Mouse (Mus musculus): Measurements from ENCODE around the gene Pygo2. TPM values are rescaled to one million over a fixed set of nuclear protein-coding genes. Genes with fewer than 3 reads are reported as not detected.
"Not testable (repeated sequence)": the region's sequence is repeated elsewhere in the genome, so short reads cannot be mapped to it uniquely, and the experiment has no call there.

Gene Pygo2
- polyA plus RNA-seq, 1 experiment from 2014 or later: 24.8 TPM

GRCm38 (mm10) chr3:89422556-89423205 is 7.3 kb upstream of the Pygo2 start:
- H3K9ac ChIP-seq (ENCODE audit: low read depth, low read length): peak overlapping the region; percentile 74
- peak overlapping the region; percentile 58 for H3K4me3 ChIP-seq (ENCODE audit: low read length)
- H3K36me3 ChIP-seq (ENCODE audit: control insufficient read depth, insufficient read depth, low read length): peaks cover 10% of the 10 kb centered on the region; the same call in 1 of the 2 replicates
- WGBS: 68% methylated on average over 6 of the region's 6 CpGs
- H3K27ac ChIP-seq (ENCODE audit: low read length): 0 out of 2 replicates have a peak overlapping the region, but pooled peaks have one; percentile 98
- H3K4me1 ChIP-seq (ENCODE audit: control insufficient read depth, insufficient read depth, low read length): peaks cover 43% of the 10 kb centered on the region
- no peaks in the 10 kb centered on the region for H3K9me3 ChIP-seq (ENCODE audit: control insufficient read depth, low read length)
- no peaks in the 10 kb centered on the region for H3K27me3 ChIP-seq (replicated peaks; ENCODE audit: control insufficient read depth, insufficient read depth, low read length)
- ATAC-seq: no peak
- peak overlapping the region; percentile 78 for H3K4me2 ChIP-seq (ENCODE audit: low read depth, low read length)

DNA sequence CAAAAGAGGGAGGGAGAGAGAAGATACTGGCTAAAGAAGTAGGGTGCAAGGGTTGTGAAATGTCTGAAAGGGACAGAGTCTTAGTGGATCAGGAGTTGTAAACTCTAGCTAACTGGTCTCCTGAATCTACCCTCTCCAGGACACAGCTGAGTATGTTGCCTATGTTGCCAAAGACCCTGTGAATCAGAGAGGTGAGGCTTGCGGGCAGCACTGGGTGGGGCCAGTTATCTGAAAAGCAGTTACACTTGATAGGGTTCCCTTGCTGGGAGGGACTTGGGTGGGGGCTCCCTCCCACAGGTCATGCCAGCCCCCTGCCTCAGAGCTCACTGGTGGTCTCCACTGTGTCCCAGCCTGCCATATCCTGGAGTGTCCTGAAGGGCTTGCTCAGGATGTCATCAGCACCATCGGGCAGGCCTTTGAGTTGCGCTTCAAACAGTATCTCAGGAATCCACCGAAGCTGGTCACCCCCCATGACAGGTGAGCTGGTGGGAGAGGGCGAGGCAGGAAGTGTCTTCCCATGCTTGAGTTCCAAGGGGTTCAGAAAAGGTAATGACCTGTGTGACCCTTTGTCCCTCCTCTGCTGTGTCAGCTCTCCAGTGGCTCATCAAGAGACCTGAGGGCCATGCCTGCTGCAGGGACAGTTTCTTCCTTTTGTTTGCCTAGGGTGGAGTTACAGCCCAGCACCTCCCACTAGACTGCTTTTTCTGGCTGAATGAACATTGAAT is 5.4 kb upstream of the Pygo2 start:
- Histone ChIP-seq H3K27me3 (replicated peaks; ENCODE audit: control insufficient read depth, insufficient read depth, low read length) (no peaks in the 10 kb centered on the region), H3K9ac (ENCODE audit: low read depth, low read length) (no peak overlapping the region), H3K4me3 (ENCODE audit: low read length) (no peak overlapping the region), H3K36me3 (ENCODE audit: control insufficient read depth, insufficient read depth, low read length) (peaks cover 13% of the 10 kb centered on the region; the same call in 1 of the 2 replicates), H3K4me2 (ENCODE audit: low read depth, low read length) (no peak overlapping the region), H3K27ac (ENCODE audit: low read length) (peak overlapping the region; percentile 68), H3K9me3 (ENCODE audit: control insufficient read depth, low read length) (no peaks in the 10 kb centered on the region), H3K4me1 (ENCODE audit: control insufficient read depth, insufficient read depth, low read length) (peaks cover 43% of the 10 kb centered on the region)
- 60% methylated on average over 5 of the region's 5 CpGs for WGBS
- ATAC-seq: peak; percentile 32

DNA sequence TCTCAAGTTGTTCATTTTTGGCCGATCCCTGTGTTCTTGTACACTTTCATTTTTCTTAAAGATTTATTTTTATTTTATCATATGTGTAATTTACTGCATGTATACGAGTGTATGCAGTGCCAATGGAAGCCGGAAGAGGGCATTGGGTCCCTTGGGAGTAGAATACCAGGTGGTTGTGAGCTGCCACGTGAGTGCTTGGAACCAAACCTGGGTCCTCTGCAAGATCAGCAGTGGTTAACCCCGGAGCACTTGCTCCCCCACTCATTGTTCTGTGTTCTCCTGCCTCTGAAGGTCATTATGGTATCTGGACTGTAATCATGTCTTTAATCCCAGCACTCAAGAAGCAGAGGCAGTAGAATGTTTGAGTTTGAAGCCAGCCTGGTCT is 4.9 kb upstream of the Pygo2 start:
- Histone ChIP-seq H3K27me3 (replicated peaks; ENCODE audit: control insufficient read depth, insufficient read depth, low read length) (no peaks in the 10 kb centered on the region), H3K4me3 (ENCODE audit: low read length) (no peak overlapping the region), H3K4me2 (ENCODE audit: low read depth, low read length) (no peak overlapping the region), H3K27ac (ENCODE audit: low read length) (0 out of 2 replicates have a peak overlapping the region, but pooled peaks have one; percentile 9), H3K4me1 (ENCODE audit: control insufficient read depth, insufficient read depth, low read length) (peaks cover 43% of the 10 kb centered on the region), H3K9ac (ENCODE audit: low read depth, low read length) (no peak overlapping the region), H3K9me3 (ENCODE audit: control insufficient read depth, low read length) (no peaks in the 10 kb centered on the region), H3K36me3 (ENCODE audit: control insufficient read depth, insufficient read depth, low read length) (peaks cover 13% of the 10 kb centered on the region; the same call in 1 of the 2 replicates)
- ATAC-seq: no peak
- WGBS: 70% methylated on average over 5 of the region's 5 CpGs

DNA sequence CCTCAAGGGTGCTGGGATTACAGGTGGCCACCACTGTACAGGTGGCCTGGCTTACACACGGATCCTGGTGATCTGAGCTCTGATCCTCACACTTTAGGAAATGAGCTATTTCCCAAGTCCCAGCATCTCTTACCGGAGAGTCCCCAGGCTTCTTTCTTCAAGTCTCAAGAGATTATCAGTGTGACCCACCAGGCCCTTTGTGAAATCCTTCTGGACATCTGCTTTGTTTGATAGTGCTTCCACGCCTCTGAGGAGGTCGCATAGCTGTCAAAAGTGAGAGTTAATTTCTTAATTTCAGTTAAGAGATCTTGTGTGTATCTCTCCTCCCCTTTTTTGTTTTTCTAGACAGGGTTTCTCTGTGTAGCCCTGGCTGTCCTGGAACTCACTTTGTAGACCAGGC is 4.1 kb upstream of the Pygo2 start:
- ATAC-seq: no peak
- Histone ChIP-seq H3K9me3 (ENCODE audit: control insufficient read depth, low read length) (no peaks in the 10 kb centered on the region), H3K27ac (ENCODE audit: low read length) (no peak overlapping the region), H3K9ac (ENCODE audit: low read depth, low read length) (no peak overlapping the region), H3K4me1 (ENCODE audit: control insufficient read depth, insufficient read depth, low read length) (peaks cover 38% of the 10 kb centered on the region), H3K36me3 (ENCODE audit: control insufficient read depth, insufficient read depth, low read length) (peaks cover 13% of the 10 kb centered on the region; the same call in 1 of the 2 replicates), H3K27me3 (replicated peaks; ENCODE audit: control insufficient read depth, insufficient read depth, low read length) (no peaks in the 10 kb centered on the region), H3K4me3 (ENCODE audit: low read length) (no peak overlapping the region), H3K4me2 (ENCODE audit: low read depth, low read length) (no peak overlapping the region)
- 91% methylated on average over 4 of the region's 4 CpGs for WGBS

DNA sequence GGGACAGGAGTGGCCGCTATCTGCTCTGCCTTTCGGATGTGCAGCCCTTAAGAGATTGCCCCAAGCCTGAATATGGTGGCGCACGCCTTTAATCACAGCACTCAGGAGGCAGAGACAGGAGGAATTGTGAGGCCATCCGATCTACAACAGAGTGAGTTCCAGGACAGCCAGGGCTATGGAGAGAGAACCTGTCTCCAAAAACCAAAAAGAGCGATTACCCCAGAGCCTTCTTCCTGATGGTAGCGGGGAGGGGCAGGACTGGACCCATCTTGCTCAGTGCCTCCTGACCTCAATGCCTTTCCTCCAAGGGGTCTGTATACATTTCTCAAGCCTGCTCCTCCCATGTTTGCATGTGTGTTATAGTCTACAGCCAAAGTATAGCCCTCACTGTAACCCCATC is 993 bp upstream of the Pygo2 start:
- not testable (repeated sequence) for H3K4me2 ChIP-seq (ENCODE audit: low read depth, low read length); H3K9me3 ChIP-seq (ENCODE audit: control insufficient read depth, low read length); H3K27me3 ChIP-seq (replicated peaks; ENCODE audit: control insufficient read depth, insufficient read depth, low read length); H3K4me3 ChIP-seq (ENCODE audit: low read length); H3K9ac ChIP-seq (ENCODE audit: low read depth, low read length); ATAC-seq; H3K27ac ChIP-seq (ENCODE audit: low read length)
- 94% methylated on average over 7 of the region's 7 CpGs for WGBS
- H3K4me1 ChIP-seq (ENCODE audit: control insufficient read depth, insufficient read depth, low read length): peaks cover 21% of the 10 kb centered on the region
- peaks cover 17% of the 10 kb centered on the region for H3K36me3 ChIP-seq (ENCODE audit: control insufficient read depth, insufficient read depth, low read length)

- H3K27me3 ChIP-seq (replicated peaks; ENCODE audit: control insufficient read depth, insufficient read depth, low read length): no peaks in the 10 kb centered on the region
- H3K9ac ChIP-seq (ENCODE audit: low read depth, low read length): no peak overlapping the region
- H3K36me3 ChIP-seq (ENCODE audit: control insufficient read depth, insufficient read depth, low read length): peaks cover 9% of the 10 kb centered on the region
- no peak overlapping the region for H3K4me3 ChIP-seq (ENCODE audit: low read length)
- no peaks in the 10 kb centered on the region for H3K9me3 ChIP-seq (ENCODE audit: control insufficient read depth, low read length)
- WGBS: 94% methylated on average over 6 of the region's 8 CpGs
- peaks cover 18% of the 10 kb centered on the region for H3K4me1 ChIP-seq (ENCODE audit: control insufficient read depth, insufficient read depth, low read length)
- no peak for ATAC-seq
- no peak overlapping the region for H3K27ac ChIP-seq (ENCODE audit: low read length)
- H3K4me2 ChIP-seq (ENCODE audit: low read depth, low read length): no peak overlapping the region
These were observed 2.6 kb downstream of the Pygo2 start for GRCm38 (mm10) chr3:89432606-89433005.

- WGBS: 86% methylated on average over 11 of the region's 11 CpGs
- no peaks in the 10 kb centered on the region for H3K9me3 ChIP-seq (ENCODE audit: control insufficient read depth, low read length)
- no peak overlapping the region for H3K9ac ChIP-seq (ENCODE audit: low read depth, low read length)
- no peak overlapping the region for H3K27ac ChIP-seq (ENCODE audit: low read length)
- ATAC-seq: no peak
- H3K27me3 ChIP-seq (replicated peaks; ENCODE audit: control insufficient read depth, insufficient read depth, low read length): no peaks in the 10 kb centered on the region
- peaks cover 6% of the 10 kb centered on the region for H3K36me3 ChIP-seq (ENCODE audit: control insufficient read depth, insufficient read depth, low read length)
- H3K4me1 ChIP-seq (ENCODE audit: control insufficient read depth, insufficient read depth, low read length): peaks cover 18% of the 10 kb centered on the region
- H3K4me3 ChIP-seq (ENCODE audit: low read length): no peak overlapping the region
- H3K4me2 ChIP-seq (ENCODE audit: low read depth, low read length): no peak overlapping the region
These were observed 4.5 kb downstream of the Pygo2 start for GRCm38 (mm10) chr3:89434532-89434931.

DNA sequence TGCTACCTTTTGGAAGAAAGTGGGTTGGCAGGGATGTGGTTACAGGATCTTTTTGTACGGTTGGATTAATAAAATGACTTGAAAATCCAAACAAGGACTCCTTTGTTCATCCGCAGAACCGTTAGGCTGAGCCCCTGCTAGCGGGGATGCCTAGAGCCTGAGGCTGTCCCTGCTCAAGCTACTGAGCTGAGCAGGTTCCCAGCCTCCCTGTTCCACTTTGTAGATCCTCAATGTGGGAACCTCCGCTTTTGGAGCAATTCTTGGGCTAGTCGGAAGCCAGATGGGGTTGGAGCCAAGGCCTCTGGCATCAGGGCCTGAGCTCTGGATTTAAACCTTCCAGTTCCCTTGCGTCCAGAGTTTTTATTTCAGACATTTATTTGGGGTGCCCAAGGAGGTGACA is 5.0 kb downstream of the Pygo2 start:
- 76% methylated on average over 7 of the region's 7 CpGs for WGBS

GRCm38 (mm10) chr3:89436176-89437113 is 6.4 kb downstream of the Pygo2 start, which contains the start of gene Pbxip1:
TSS of gene Pbxip1 (plus strand) at chr3:89436706.
- H3K36me3 ChIP-seq (ENCODE audit: control insufficient read depth, insufficient read depth, low read length): peaks cover 6% of the 10 kb centered on the region
- 6% methylated on average over 16 of the region's 16 CpGs for WGBS
- H3K9ac ChIP-seq (ENCODE audit: low read depth, low read length): peak within 1 kb of the TSS; percentile 70
- peak within 1 kb of the TSS; percentile 79 for H3K27ac ChIP-seq (ENCODE audit: low read length)
- peak within 1 kb of the TSS; percentile 68 for H3K4me3 ChIP-seq (ENCODE audit: low read length)
- H3K9me3 ChIP-seq (ENCODE audit: control insufficient read depth, low read length): no peaks in the 10 kb centered on the region
- peak; percentile 85 for ATAC-seq
- peaks cover 12% of the 10 kb centered on the region for H3K4me1 ChIP-seq (ENCODE audit: control insufficient read depth, insufficient read depth, low read length)
- peak within 1 kb of the TSS; percentile 76 for H3K4me2 ChIP-seq (ENCODE audit: low read depth, low read length)
- no peaks in the 10 kb centered on the region for H3K27me3 ChIP-seq (replicated peaks; ENCODE audit: control insufficient read depth, insufficient read depth, low read length)

More for the DNA sequence above, 5.0 kb downstream of the Pygo2 start:
- Histone ChIP-seq H3K27ac (ENCODE audit: low read length) (no peak overlapping the region), H3K36me3 (ENCODE audit: control insufficient read depth, insufficient read depth, low read length) (peaks cover 6% of the 10 kb centered on the region), H3K9ac (ENCODE audit: low read depth, low read length) (no peak overlapping the region), H3K9me3 (ENCODE audit: control insufficient read depth, low read length) (no peaks in the 10 kb centered on the region), H3K4me1 (ENCODE audit: control insufficient read depth, insufficient read depth, low read length) (peaks cover 18% of the 10 kb centered on the region), H3K4me3 (ENCODE audit: low read length) (no peak overlapping the region), H3K27me3 (replicated peaks; ENCODE audit: control insufficient read depth, insufficient read depth, low read length) (no peaks in the 10 kb centered on the region), H3K4me2 (ENCODE audit: low read depth, low read length) (no peak overlapping the region)
- ATAC-seq: no peak

All from intestine, embryonic 16.5 days (tissue).